Mouse (Mus musculus) lung, postnatal 0 days (tissue): ENCODE results near the gene Nkx1-2. TPM values are rescaled to one million over a fixed set of nuclear protein-coding genes. Genes with fewer than 3 reads are reported as not detected.
A peak's percentile ranks its signal among the peaks of the same experiment; 100 is the strongest.

ENCODE experiments used
- ATAC-seq: fragments of 200-750 bp; cut with Nextera tagmentation; 2 replicates; pipeline ENCODE4 v1.8.0; 2017; ENCODE audit warnings: moderate library complexity
- DNase-seq: peaks from one replicate; pipeline ENCODE4 v3.0.0-alpha.2; 2016; ENCODE audit warnings: low spot score
- H3K27ac ChIP-seq: fragments of 300-500 bp; sonication (generic); 2 replicates; pipeline ENCODE4 v1.5.1; 2014; ENCODE audit warnings: antibody characterized with exemption, mild to moderate bottlenecking, low read length, mixed read lengths
- H3K27me3 ChIP-seq: fragments of 300-500 bp; sonication (generic); replicated peaks from 2 replicates; pipeline ENCODE4 v1.6.1; 2014; ENCODE audit warnings: low read length, mixed read lengths; ENCODE audit not compliant: insufficient read depth
- H3K36me3 ChIP-seq: fragments of 300-500 bp; sonication (generic); 2 replicates; pipeline ENCODE4 v1.6.1; 2014; ENCODE audit warnings: low read length, mixed read lengths; ENCODE audit not compliant: insufficient read depth
- H3K4me1 ChIP-seq: fragments of 300-500 bp; sonication (generic); 2 replicates; pipeline ENCODE4 v1.6.1; 2014; ENCODE audit warnings: antibody characterized with exemption, low read depth, low read length, mixed read lengths; ENCODE audit not compliant: insufficient read depth
- H3K4me2 ChIP-seq: fragments of 300-500 bp; sonication (generic); replicated peaks from 2 replicates; pipeline ENCODE4 v1.6.1; 2014; ENCODE audit warnings: low read depth, mild to moderate bottlenecking, low read length, moderate library complexity, mixed read lengths
- H3K4me3 ChIP-seq: fragments of 300-500 bp; sonication (generic); 2 replicates; pipeline ENCODE4 v1.5.1; 2014; ENCODE audit warnings: low read depth, low read length
- H3K9ac ChIP-seq: fragments of 300-500 bp; sonication (generic); replicated peaks from 2 replicates; pipeline ENCODE4 v1.6.1; 2014; ENCODE audit warnings: low read depth, mild to moderate bottlenecking
- H3K9me3 ChIP-seq: fragments of 300-500 bp; sonication (generic); 2 replicates; pipeline ENCODE4 v1.6.1; 2016; ENCODE audit warnings: low read length, mixed read lengths
- CTCF ChIP-seq: IDR thresholded peaks from 2 replicates; pipeline ENCODE4 v1.5.1; 2016; ENCODE audit warnings: antibody characterized with exemption, mild to moderate bottlenecking
- EP300 ChIP-seq: IDR thresholded peaks from 2 replicates; pipeline ENCODE4 v1.6.1; 2016; ENCODE audit warnings: antibody characterized with exemption, mild to moderate bottlenecking, control low read depth
- WGBS: fragments of 180-500 bp; shearing (Covaris S2); extraction: QIAGEN DNeasy Blood & Tissue Kit; methylation state at CpG from one replicate; pipeline ENCODE4 v1.1.7; 2014; 5-methylcytosine and 5-hydroxymethylcytosine counted together
- polyA plus RNA-seq: library from polyadenylated mRNA; unstranded; fragments of >200 nt; fragmentation: Nextera tagmentation; extraction: Ambion mirVana; gene quantifications from 2 replicates; pipeline ENCODE4 v1.2.1, GENCODE M21; 2015

Gene Nkx1-2
- polyA plus RNA-seq, 1 experiment from 2014 or later = not detected

GRCm38 (mm10) chr7:132637292-132637691 is 37.9 kb upstream of the Nkx1-2 start:
- DNase-seq = peak; percentile 58

GRCm38 (mm10) chr7:132631313-132631712 is 31.9 kb upstream of the Nkx1-2 start:
- ATAC-seq (no peak), DNase-seq (no peak)
- WGBS = 75% methylated on average over 11 of the region's 11 CpGs
- Histone ChIP-seq H3K27me3 (no peaks in the 10 kb centered on the region), H3K9me3 (no peaks in the 10 kb centered on the region), H3K36me3 (no peaks in the 10 kb centered on the region), H3K4me3 (no peak overlapping the region), H3K9ac (no peak overlapping the region), H3K4me2 (no peak overlapping the region), H3K4me1 (no peaks in the 10 kb centered on the region), H3K27ac (no peak overlapping the region)
- no peak for TF ChIP-seq EP300
- no peak for TF ChIP-seq CTCF

More at GRCm38 (mm10) chr7:132637292-132637691, 37.9 kb upstream of the Nkx1-2 start:
- H3K36me3 ChIP-seq = no peaks in the 10 kb centered on the region
- peak; percentile 58; the same call in 1 of the 2 replicates for ATAC-seq
- no peak overlapping the region for H3K4me3 ChIP-seq
- no peaks in the 10 kb centered on the region for H3K9me3 ChIP-seq
- H3K4me2 ChIP-seq = 0 out of 2 replicates have a peak overlapping the region, but pooled peaks have one; percentile 20
- no peaks in the 10 kb centered on the region for H3K27me3 ChIP-seq
- 16% methylated on average over 12 of the region's 12 CpGs for WGBS
- no peak for TF ChIP-seq EP300
- TF ChIP-seq CTCF = no peak
- H3K9ac ChIP-seq = no peak overlapping the region
- H3K27ac ChIP-seq = no peak overlapping the region
- H3K4me1 ChIP-seq = peaks cover 3% of the 10 kb centered on the region; the same call in 1 of the 2 replicates

GRCm38 (mm10) chr7:132627448-132627847 is 28.0 kb upstream of the Nkx1-2 start:
- no peak overlapping the region for H3K4me3 ChIP-seq
- no peak for DNase-seq
- 72% methylated on average over 3 of the region's 3 CpGs for WGBS
- no peak overlapping the region for H3K9ac ChIP-seq
- no peaks in the 10 kb centered on the region for H3K4me1 ChIP-seq
- no peaks in the 10 kb centered on the region for H3K9me3 ChIP-seq
- no peak overlapping the region for H3K27ac ChIP-seq
- H3K27me3 ChIP-seq = no peaks in the 10 kb centered on the region
- TF ChIP-seq CTCF (no peak), EP300 (no peak)
- no peak overlapping the region for H3K4me2 ChIP-seq
- no peaks in the 10 kb centered on the region for H3K36me3 ChIP-seq
- no peak for ATAC-seq

GRCm38 (mm10) chr7:132626174-132626573 is 26.7 kb upstream of the Nkx1-2 start:
- no peak overlapping the region for H3K4me2 ChIP-seq
- no peak overlapping the region for H3K27ac ChIP-seq
- no peaks in the 10 kb centered on the region for H3K27me3 ChIP-seq
- no peaks in the 10 kb centered on the region for H3K36me3 ChIP-seq
- DNase-seq (no peak), ATAC-seq (no peak)
- no peak overlapping the region for H3K9ac ChIP-seq
- no peak overlapping the region for H3K4me3 ChIP-seq
- WGBS = 65% methylated on average over 4 of the region's 4 CpGs
- no peaks in the 10 kb centered on the region for H3K9me3 ChIP-seq
- no peaks in the 10 kb centered on the region for H3K4me1 ChIP-seq
- TF ChIP-seq EP300 (no peak), CTCF (no peak)

GRCm38 (mm10) chr7:132624161-132624560 is 24.7 kb upstream of the Nkx1-2 start:
- no peaks in the 10 kb centered on the region for H3K36me3 ChIP-seq
- H3K4me3 ChIP-seq = no peak overlapping the region
- H3K9ac ChIP-seq = no peak overlapping the region
- ATAC-seq (no peak), DNase-seq (no peak)
- H3K27ac ChIP-seq = no peak overlapping the region
- 76% methylated on average over 10 of the region's 10 CpGs for WGBS
- TF ChIP-seq EP300 (no peak), CTCF (no peak)
- H3K4me2 ChIP-seq = no peak overlapping the region
- no peaks in the 10 kb centered on the region for H3K4me1 ChIP-seq
- H3K27me3 ChIP-seq = no peaks in the 10 kb centered on the region
- H3K9me3 ChIP-seq = no peaks in the 10 kb centered on the region

- H3K9me3 ChIP-seq = no peaks in the 10 kb centered on the region
- no peak for ATAC-seq
- no peak for TF ChIP-seq CTCF
- TF ChIP-seq EP300 = no peak
- no peak for DNase-seq
- no peaks in the 10 kb centered on the region for H3K27me3 ChIP-seq
- H3K4me2 ChIP-seq = no peak overlapping the region
- H3K36me3 ChIP-seq = no peaks in the 10 kb centered on the region
- no peak overlapping the region for H3K4me3 ChIP-seq
- no peak overlapping the region for H3K9ac ChIP-seq
- 82% methylated on average over 15 of the region's 15 CpGs for WGBS
- no peak overlapping the region for H3K27ac ChIP-seq
- no peaks in the 10 kb centered on the region for H3K4me1 ChIP-seq
Measured at GRCm38 (mm10) chr7:132619975-132620918, 20.8 kb upstream of the Nkx1-2 start.
